Mouse (Mus musculus) mouse trophoblast stem cell (cell line): ENCODE results near the gene Atrnl1.
"Not testable (repeated sequence)": the region's sequence is repeated elsewhere in the genome, so short reads cannot be mapped to it uniquely, and the experiment has no call there.

Experiments
- in situ Hi-C, 2 experiments: fragments of 300-500 bp; cut with MseI, MboI; formaldehyde crosslinking; loops; 2 replicates in 1 of 2; 3 replicates in 1 of 2; pipeline ENCODE4 v1.15.1; 2025

Atrnl1 gene

DNA sequence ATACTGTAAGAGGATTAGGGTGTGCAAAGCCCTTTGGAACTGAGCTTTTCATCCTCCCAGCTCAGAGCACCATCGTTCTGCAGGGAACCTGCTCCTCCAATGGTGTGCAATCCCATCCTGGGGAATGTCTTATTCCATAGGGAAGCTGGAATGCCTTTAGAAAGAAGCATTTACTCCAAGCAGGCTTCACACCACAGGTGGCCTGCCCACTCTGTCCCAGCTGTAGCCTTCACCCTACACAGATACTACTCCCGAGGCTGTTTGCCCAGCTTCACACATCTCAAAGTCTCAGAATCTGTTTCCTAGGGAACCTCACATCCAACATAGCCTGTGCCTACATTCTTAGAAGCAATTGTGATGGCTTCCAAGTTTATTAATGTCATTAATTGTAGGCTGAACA lies 418.8 kb downstream of the Atrnl1 start:
- in situ Hi-C loops = no loop called here

DNA sequence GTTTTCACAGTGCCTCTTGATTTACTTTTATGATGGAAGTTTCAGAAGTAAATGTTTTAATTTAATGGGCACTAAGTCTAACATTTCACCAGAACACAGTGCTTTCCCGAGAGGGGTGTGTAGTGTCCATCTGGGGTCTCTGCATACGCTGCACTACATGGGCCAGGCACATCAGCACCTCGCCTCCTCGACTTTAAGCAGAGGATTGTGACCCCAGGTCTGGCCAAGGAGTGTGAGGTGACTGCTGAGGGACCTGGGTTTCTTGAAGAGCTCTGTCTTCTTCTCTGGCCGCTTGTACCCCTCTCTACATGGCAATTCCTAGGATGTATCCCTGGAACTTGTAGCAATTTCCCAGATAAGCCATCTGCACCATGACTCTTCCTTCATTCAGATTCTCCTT lies 422.4 kb downstream of the Atrnl1 start:
- in situ Hi-C loops = no loop called here

GRCm38 (mm10) chr19:58036166-58036565 lies 425.3 kb downstream of the Atrnl1 start:
- in situ Hi-C loops = no loop called here

GRCm38 (mm10) chr19:58043120-58043519 lies 432.3 kb downstream of the Atrnl1 start:
- in situ Hi-C loops = no loop called here

DNA sequence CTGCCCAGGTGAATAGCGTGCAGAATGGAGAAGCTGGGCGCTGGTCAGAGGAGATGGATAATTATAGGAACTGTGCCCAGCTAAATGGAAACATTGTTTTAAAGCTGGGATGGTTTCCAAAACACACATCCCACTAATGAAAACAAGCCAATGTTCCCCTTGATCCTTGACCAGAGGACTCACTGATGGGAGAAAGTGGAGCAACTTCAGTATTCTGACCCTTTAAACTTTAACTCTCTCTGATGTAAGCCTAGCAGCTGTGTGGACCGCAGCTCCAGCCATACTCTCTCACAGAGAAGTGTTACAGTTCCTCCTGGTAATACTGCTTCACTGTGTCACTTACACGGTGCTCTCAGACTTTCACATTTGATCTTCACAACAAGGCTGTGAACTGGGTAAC lies 432.7 kb downstream of the Atrnl1 start:
- in situ Hi-C loops = no loop called here

DNA sequence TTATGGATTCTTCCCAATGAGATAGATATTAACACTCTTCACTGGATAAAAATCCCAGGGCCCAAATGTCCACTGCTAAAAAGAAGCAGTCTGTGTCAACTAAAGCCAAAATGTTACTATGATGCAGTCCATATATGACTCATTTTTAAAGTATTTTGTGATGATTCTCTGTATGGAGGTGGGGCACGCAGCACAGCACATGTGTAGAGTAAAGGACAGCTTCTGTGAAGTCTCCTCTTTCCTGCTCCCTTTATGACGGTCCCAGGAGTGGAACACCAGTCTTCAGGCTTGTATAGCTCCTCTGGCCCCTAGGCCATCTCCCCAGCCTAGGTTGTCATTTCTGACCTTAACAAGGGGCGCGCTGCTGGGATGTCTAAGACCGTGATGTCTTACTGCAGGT lies 434.0 kb downstream of the Atrnl1 start:
- in situ Hi-C loops = no loop called here

DNA sequence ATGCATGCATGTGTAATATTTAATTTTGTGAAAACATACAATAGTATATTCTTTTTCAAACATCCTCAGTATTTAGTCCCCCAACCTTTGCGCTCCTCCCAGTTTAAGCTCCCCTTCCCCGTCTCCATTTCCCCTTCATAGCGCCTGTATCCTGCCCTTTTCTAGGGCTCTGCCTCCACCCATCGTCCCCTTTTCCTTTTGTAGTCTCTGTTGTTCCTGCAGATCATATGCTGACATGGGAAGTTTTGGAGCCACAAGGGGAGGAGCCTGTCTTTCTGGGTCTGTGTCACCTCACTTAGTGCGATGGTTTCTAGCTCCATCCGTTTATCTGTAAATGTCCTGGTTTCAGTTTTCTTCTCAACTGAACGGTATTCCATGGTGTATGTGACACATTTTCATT lies 435.8 kb downstream of the Atrnl1 start:
- in situ Hi-C loops = no loop called here

DNA sequence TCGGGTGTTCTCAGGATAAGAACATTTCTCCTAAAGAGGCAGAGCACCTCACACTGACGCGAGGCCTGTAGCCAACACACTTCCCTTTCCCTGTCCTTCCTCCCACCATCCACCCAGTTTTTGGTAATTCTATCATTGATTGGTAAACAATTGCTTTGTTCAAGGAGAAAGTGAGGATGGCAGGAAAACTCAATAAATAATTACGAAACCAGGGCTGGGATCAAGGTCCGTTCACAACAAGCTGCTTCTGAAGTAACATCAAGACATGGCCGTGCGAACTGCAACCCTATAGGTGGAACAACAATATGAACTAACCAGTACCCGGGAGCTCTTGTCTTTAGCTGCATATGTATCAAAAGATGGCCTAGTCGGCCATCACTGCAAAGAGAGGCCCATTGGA lies 439.6 kb downstream of the Atrnl1 start:
- in situ Hi-C loops = not testable (repeated sequence)

- in situ Hi-C loops = no loop called here
Observed at GRCm38 (mm10) chr19:58050986-58051385, 440.2 kb downstream of the Atrnl1 start.

- in situ Hi-C loops = no loop called here
Observed at GRCm38 (mm10) chr19:58051905-58052304, 441.1 kb downstream of the Atrnl1 start.

DNA sequence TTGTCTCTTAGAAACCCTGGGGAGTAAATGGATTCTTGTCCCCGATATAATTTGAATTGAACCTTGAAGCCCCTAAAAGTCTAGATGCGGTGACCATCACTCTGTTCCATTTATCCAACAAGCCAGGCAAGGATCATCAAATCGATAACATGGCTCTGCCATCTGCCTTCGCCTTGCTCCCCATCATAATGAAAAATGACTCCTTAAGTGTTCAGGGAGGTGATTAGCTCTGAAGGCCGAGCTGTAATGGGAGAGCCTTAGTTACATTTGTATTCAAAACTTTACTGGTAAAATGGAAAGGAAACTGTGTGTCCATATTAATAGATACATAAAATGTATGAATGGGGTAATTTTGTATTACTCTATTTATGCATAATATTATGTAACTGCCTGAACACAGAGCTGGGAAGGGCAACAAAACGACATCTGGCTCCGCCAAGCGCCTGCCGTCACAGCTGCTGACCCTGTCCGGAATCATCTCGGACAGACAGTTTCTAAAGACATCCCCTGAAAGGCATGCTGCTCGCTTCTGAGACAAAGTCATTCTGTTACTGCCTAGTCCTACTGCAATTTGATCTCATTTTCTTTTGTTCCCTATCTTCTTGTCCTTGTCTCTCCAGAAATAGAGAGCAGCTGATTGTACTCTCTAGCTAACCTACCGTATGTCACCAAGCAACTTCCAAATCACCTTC lies 441.8 kb downstream of the Atrnl1 start:
- in situ Hi-C loops = no loop called here

- in situ Hi-C loops = no loop called here
Observed at GRCm38 (mm10) chr19:58059719-58060118, 448.9 kb downstream of the Atrnl1 start.

- in situ Hi-C loops = no loop called here
Observed at GRCm38 (mm10) chr19:58060199-58060853, 449.5 kb downstream of the Atrnl1 start.

GRCm38 (mm10) chr19:58060854-58061358 lies 450.1 kb downstream of the Atrnl1 start:
- in situ Hi-C loops = no loop called here

GRCm38 (mm10) chr19:58061933-58062332 lies 451.1 kb downstream of the Atrnl1 start:
- in situ Hi-C loops = no loop called here

DNA sequence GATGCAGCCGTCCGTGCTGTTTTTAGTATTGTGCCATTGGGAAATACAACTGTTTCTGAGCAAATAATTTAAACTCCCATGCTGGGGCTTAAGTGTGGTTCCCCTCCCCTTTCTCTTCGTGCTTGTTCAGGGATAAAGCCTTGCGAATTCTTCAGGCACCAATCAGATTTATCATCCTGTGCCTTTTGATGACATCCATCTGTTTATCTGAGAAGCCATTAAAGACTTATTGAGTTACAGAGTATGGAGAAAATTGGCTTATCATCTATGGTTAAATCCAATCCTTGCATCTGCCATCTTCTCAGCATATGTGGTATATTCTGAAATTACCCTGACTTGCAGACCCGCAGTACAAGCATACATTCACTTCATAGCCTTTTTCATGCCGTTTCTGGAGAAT lies 452.7 kb downstream of the Atrnl1 start:
- in situ Hi-C loops = no loop called here

DNA sequence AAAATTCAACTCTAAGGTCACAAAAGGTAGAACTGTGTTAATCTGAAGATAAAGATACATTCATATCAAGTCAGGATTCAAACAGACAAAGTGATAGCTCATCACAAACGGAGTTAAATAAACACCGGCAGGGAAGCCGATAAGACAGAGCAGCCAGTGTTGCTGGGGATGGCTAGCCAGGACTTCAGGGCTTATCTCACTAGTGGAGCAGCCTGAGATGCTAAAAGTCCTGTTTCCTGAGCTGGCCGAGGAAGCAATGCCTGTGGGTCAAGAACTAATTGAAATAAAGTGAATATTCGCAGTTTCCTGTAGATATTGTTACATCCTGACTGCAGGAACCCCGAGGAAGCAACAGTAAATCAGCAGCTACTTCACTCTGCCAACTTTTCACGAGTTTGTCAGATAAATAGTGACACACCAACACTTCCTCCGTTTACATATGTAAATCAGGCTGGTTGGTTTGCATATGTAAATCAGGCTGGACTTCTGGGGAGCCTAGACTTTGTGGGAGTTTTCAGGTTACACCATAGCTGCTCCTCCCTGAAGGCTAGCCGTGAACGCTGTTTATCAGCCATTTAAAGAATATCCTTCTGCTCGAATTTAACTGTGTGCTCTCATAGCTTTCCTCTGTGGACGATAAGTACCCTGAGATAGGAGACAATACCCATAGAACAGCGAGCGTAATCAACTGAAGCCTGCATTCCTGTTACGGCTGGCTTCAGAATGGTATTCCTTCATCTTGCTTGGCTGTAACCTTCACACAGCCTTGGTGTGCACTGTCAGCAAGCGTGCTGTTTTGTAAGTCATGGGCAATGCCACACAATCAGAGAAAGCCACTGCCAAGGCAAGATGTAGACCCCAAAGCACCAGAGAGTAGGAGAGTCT lies 453.5 kb downstream of the Atrnl1 start:
- in situ Hi-C loops = no loop called here

DNA sequence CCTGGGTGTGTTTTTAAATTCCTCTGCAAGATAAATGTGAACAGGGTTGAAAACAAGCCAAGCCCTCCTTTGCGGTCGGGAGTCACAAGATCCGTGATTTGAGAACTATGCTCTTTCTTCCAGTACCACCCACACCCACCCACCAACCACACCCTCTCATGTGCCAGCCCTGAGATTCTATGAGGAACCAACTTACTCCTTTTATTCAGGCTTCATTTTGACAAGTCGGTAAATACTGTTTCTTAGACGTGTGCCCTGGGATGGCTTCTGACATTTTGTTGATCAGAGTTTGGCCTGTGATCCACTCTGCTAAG lies 454.1 kb downstream of the Atrnl1 start:
- in situ Hi-C loops = no loop called here

- in situ Hi-C loops = no loop called here
Observed at GRCm38 (mm10) chr19:58065514-58065913, 454.7 kb downstream of the Atrnl1 start.

DNA sequence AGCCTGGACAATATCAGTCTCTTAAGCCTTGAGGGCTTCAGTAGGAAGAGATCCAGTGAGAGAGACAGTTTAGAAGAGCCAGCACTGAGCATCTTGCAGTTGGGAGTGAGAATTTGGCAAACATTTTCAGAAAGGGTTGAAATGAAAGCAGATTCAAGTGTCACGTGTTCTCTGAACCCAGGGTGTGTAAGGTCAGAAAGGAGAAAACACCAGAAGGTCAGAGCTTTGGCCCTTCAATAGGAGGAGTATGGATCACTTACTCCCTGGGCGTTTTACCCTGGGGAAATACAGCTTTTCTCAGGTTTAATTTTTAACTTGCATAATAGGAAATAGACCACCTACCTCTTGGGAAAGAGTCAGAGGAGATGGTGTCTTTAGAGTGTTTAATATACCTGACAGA lies 457.3 kb downstream of the Atrnl1 start:
- in situ Hi-C loops = no loop called here

DNA sequence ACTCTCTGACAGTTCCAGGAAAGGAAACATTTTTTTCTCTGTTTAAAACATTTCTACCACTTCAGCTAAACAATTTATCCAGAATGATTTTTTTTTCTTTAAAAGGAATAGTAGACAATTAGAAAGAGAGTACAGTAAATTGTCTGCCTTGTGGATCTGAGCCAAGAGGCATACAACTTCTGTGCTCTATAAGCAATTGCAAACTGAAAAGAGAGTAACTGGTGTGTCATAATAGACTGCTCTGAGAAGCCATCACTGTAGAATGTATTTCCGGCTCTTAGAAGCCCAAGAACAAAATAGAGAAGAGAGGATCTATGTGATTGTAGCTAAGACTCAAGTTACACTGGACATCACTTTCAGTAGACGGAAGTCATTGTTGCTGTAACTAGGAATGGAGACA lies 458.1 kb downstream of the Atrnl1 start:
- in situ Hi-C loops = no loop called here

- in situ Hi-C loops = no loop called here
Observed at GRCm38 (mm10) chr19:58072404-58072803, 461.6 kb downstream of the Atrnl1 start.

DNA sequence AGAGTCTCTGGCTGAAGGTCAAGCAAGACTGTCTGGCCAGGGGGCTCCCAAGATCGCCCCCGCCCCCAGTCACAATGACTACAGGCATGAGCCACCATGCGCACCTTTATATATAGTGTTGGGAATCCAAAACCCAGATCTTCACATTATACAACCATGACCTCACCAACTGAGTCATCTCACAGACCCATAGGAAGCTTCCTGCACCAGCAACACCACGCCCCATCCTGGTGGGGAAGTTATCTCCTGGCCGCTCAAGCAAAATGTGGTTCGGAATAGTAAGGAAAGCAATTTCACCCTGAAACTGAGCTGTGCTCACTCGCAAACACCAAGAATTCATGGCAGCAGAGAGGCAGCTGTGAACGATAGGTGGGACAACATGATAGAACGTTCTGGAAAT lies 462.0 kb downstream of the Atrnl1 start:
- in situ Hi-C loops = no loop called here
